In genomic region chr13:23533560-23534367, GRCm38 (mm10) we compare ENCODE assay signal across 7 mouse cellular contexts. TPM values are rescaled to one million over a fixed set of nuclear protein-coding genes. Genes with fewer than 3 reads are reported as not detected.
DNase-seq lines count a peak whose midpoint lies in the region; ATAC-seq lines count a peak whose summit lies in the region.
"Not testable (repeated sequence)": the region's sequence is repeated elsewhere in the genome, so short reads cannot be mapped to it uniquely, and the experiment has no call there.

Gene Hist1h2af (plus strand): TSS chr13:23533906.

- not testable (repeated sequence) for H3K27me3 ChIP-seq in embryonic facial prominence, embryonic 11.5 days (ENCODE audit: control insufficient read depth, insufficient read depth, low read length)

- H3K9me3 ChIP-seq in embryonic facial prominence, embryonic 11.5 days (replicated peaks; ENCODE audit: control insufficient read depth, low read length) = not testable (repeated sequence)

- DNase-seq in adrenal gland, postnatal 14 days = peak; percentile 76
- peak; percentile 94 for DNase-seq in embryonic facial prominence, embryonic 11.5 days (ENCODE audit: low spot score)
- peak; percentile 50 to 59 for DNase-seq in heart, adult 18-20 months
- DNase-seq in kidney, adult 11 months = peak; percentile 57
- peak; percentile 74 for DNase-seq in left cerebral cortex, postnatal 4 days
- peak; percentile 72 to 81 for DNase-seq in right cerebral cortex, postnatal 36 days (ENCODE audit: low spot score in 2 of 2)

- ATAC-seq in embryonic facial prominence, embryonic 11.5 days (replicated peaks; ENCODE audit: insufficient number of reproducible peaks, low FRiP score, low TSS enrichment, low read depth) = peak; percentile 58
- ATAC-seq in megakaryocyte-erythroid progenitor cell, adult 5-6 weeks (replicated peaks; ENCODE audit: low FRiP score, low TSS enrichment, poor library complexity, severe bottlenecking) = peak; percentile 39

- H3K4me2 ChIP-seq in embryonic facial prominence, embryonic 11.5 days (ENCODE audit: low read depth, low read length) = peak within 1 kb of the TSS; percentile 69

- H3K27ac ChIP-seq in embryonic facial prominence, embryonic 11.5 days (replicated peaks; ENCODE audit: low read depth, low read length) = peak within 1 kb of the TSS; percentile 97

- not testable (repeated sequence) for H3K4me1 ChIP-seq in embryonic facial prominence, embryonic 11.5 days (ENCODE audit: control insufficient read depth, insufficient read depth, low read length)

- peak within 1 kb of the TSS; percentile 79 for H3K9ac ChIP-seq in embryonic facial prominence, embryonic 11.5 days (replicated peaks; ENCODE audit: low read length)

- under 1% methylated on average over 25 of the region's 53 CpGs for WGBS in embryonic facial prominence, embryonic 11.5 days

- intact Hi-C loops in left cerebral cortex, postnatal 4 days (cut with DNase I) = not testable (repeated sequence)

- not testable (repeated sequence) for H3K36me3 ChIP-seq in embryonic facial prominence, embryonic 11.5 days (replicated peaks; ENCODE audit: control insufficient read depth, insufficient read depth, low read depth, low read length)

- peak within 1 kb of the TSS; percentile 56 for H3K4me3 ChIP-seq in embryonic facial prominence, embryonic 11.5 days (ENCODE audit: low read depth, low read length)

RNA-seq across cellular contexts. Expression of gene Hist1h2af, which starts in this region (rescaled TPM):
- total RNA-seq in adrenal gland, postnatal 14 days (2021) = 182 and 192 TPM in 2 replicates
- polyA plus RNA-seq in embryonic facial prominence, embryonic 11.5 days (2014; fragmentation: Nextera tagmentation; extraction: Ambion mirVana) = 7.8 and 7.9 TPM in 2 replicates
- 10 to 100 TPM in 1 of 2 experiments, 1 to 10 TPM in 1; 6.3 to 16.6 TPM for total RNA-seq in heart, adult 18-20 months (2021)
- total RNA-seq in left cerebral cortex, postnatal 4 days (2021) = 10 to 100 TPM; 74.6 to 86.0 TPM
- total RNA-seq in megakaryocyte-erythroid progenitor cell, adult 5-6 weeks (2014; fragmentation: Nextera tagmentation) = 41.1 and 66.5 TPM in 2 replicates
- total RNA-seq in megakaryocyte-erythroid progenitor cell, adult 5-6 weeks (2017) = 1,297 and 1,759 TPM in 2 replicates

Comparison
In these comparisons a context has a peak if more than half of its experiments do, and no peak if none do; other contexts are left out.
1. Peak in every context shown above with its lines: DNase-seq, ATAC-seq, H3K4me3 ChIP-seq and H3K27ac ChIP-seq.